Mouse (Mus musculus): ENCODE measurements at regions not wholly inside any gene's neighbourhood (a gene's known extent, or its start where the extent isn't known, plus 50 kb on each side); places are given as distances from the start of the nearest gene placed in this dataset.
A peak's percentile ranks its signal among the peaks of the same experiment; 100 is the strongest.

DNA sequence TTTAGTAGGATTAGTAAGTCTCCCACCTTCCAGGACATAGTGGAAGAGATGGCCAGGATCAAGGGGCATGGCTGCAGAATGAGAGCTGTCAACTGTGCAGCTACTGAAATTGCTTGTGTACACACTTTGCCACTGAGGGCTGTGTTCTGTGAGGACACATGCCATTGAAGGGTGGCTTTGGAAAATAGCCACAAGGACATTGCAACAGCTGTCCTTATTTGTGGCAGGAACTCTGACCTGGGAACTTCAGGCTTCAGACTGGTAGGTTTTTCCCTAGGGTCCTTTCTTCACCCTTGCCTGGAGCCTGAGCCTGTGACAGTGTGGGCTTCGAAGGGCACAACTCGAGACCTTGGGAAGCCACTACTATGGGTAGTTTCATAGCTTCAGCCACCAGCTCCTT lies 64.2 kb upstream of the Ywhaq start:
- DNase-seq: peak; percentile 37

- no peak for DNase-seq
Observed at GRCm38 (mm10) chr12:21480226-21480625, 62.8 kb upstream of the Ywhaq start.

- no peak for DNase-seq
Observed at GRCm38 (mm10) chr12:21479251-21479650, 61.8 kb upstream of the Ywhaq start.

DNA sequence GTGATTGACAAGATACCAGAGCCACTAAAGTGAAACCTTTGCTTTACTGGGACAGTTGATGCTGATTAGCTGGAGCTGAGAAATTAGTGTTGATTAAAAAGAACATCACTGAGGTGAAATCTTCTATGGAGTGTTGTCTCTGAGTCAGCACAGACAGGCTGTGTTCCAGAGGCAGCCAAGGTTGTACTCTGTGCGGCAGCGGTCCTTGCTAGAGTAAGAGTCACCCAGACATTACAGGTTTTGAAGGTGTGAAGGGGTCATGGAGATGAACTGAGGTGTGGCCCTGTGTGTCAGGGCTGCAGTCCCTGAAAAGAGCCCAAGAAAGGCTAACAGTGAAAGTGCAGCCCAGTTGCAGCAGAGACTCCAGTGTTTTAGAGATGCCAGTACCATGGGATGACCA lies 59.1 kb upstream of the Ywhaq start:
- peak; percentile 33 for DNase-seq

DNA sequence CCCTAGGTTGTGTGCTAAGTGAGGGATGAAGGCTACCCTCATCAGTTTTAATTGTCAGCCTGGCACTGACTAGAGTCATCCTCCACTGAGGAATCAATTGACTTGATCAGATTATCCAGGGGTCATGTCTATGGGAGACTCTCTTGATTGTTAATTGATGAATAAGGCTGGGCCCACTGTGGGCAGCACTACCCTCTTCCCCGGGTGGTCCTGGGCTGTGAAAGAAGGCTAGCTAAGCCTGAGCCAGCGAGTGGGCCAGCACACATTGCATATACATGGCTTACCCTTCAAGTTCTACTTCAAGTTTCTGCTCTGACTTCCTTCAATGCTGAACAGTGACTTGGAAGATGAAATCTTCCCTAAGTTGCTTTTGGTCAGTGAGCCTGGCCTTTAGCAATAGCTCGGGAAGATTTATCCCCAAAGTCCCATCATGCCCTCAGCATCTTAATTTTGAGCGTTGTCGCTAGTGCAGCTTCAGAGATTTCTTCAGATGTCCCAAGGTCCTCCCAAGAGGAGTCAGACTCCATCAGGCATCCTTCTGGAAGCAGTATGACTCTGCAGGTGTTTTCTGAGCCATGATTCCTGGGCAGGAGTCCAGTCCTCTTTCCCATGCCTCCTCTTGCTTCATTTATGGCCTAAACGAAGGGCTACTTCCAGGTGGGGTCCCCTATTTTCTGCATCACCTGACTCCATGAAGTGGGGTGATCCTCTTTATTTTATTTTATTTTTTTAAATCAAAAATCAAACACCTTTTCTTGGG lies 55.7 kb upstream of the Ywhaq start:
- DNase-seq: no peak

DNA sequence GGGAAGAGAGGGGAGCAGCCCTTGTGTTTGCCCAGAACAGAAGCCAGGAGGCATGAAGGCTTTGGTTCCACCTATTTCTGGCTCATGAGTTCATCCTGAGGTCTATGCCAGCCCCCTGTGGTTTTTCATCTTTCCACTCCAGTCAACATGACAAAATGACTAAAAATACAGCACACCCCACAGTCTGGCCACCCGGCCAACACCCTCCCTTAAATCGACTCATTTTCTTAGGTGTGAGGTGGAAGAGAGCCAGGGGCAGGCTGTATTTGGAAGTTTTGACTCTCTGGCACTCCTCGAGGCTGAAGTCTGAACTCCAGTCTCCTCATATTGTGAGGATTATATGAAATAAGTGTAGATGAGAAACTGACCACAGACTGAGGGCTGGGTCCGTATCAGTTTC lies 55.0 kb upstream of the Ywhaq start:
- DNase-seq: peak; percentile 34

GRCm38 (mm10) chr12:21471986-21472385 lies 54.5 kb upstream of the Ywhaq start:
- no peak for DNase-seq

- DNase-seq: no peak
Observed at GRCm38 (mm10) chr12:21470286-21470685, 52.8 kb upstream of the Ywhaq start.
